Mouse (Mus musculus): ENCODE data around the gene Acadl.

GRCm38 (mm10) chr1:66871591-66871990 lies 8.5 kb upstream of the Acadl start:
- no peak for TF ChIP-seq CTCF (IDR thresholded peaks at IDR 0.05 in 2 of 3, conservative IDR thresholded peaks at IDR 0.05 in 1 of 3; ENCODE audit: control insufficient read depth in 1 of 3, insufficient read depth in 1 of 3, low read depth in 2 of 3, low read length in 3 of 3, poor library complexity in 1 of 3, severe bottlenecking in 1 of 3)
- no peak for TF ChIP-seq BHLHE40 (IDR thresholded peaks at IDR 0.05; ENCODE audit: borderline replicate concordance, low read depth, low read length)
- TF ChIP-seq POLR2A (IDR thresholded peaks at IDR 0.05; ENCODE audit: control insufficient read depth in 1 of 2, insufficient read depth in 1 of 2, low read depth in 1 of 2, low read length in 2 of 2, poor library complexity in 1 of 2), result no peak
